Mouse (Mus musculus) lung, embryonic 15.5 days (tissue): Measurements from ENCODE around the gene Ceacam9. TPM values are rescaled to one million over a fixed set of nuclear protein-coding genes. Genes with fewer than 3 reads are reported as not detected.
"Not testable (repeated sequence)": the region's sequence is repeated elsewhere in the genome, so short reads cannot be mapped to it uniquely, and the experiment has no call there.

Experiments used
- ATAC-seq: fragments of 200-750 bp; cut with Nextera tagmentation; 2 replicates; pipeline ENCODE4 v1.8.0; 2017; ENCODE audit warnings: moderate number of reproducible peaks, borderline replicate concordance; ENCODE audit not compliant: low FRiP score, low TSS enrichment; ENCODE audit errors: extremely low read depth
- H3K27ac ChIP-seq: fragments of 300-500 bp; sonication (generic); 2 replicates; pipeline ENCODE4 v1.5.1; 2015; ENCODE audit warnings: moderate library complexity, mild to moderate bottlenecking, inconsistent platforms
- H3K27me3 ChIP-seq: fragments of 300-500 bp; sonication (generic); 2 replicates; pipeline ENCODE4 v1.6.1; 2015; ENCODE audit warnings: inconsistent platforms
- H3K36me3 ChIP-seq: fragments of 300-500 bp; sonication (generic); 2 replicates; pipeline ENCODE4 v1.6.1; 2015; ENCODE audit warnings: inconsistent platforms
- H3K4me1 ChIP-seq: fragments of 300-500 bp; sonication (generic); 2 replicates; pipeline ENCODE4 v1.6.1; 2015; ENCODE audit warnings: inconsistent platforms
- H3K4me2 ChIP-seq: fragments of 300-500 bp; sonication (generic); 2 replicates; pipeline ENCODE4 v1.6.1; 2015; ENCODE audit warnings: inconsistent platforms, mild to moderate bottlenecking, moderate library complexity
- H3K4me3 ChIP-seq: fragments of 300-500 bp; sonication (generic); 2 replicates; pipeline ENCODE4 v1.5.1; 2015; ENCODE audit warnings: mild to moderate bottlenecking, inconsistent platforms
- H3K9ac ChIP-seq: fragments of 300-500 bp; sonication (generic); 2 replicates; pipeline ENCODE4 v1.6.1; 2015; ENCODE audit warnings: inconsistent platforms
- H3K9me3 ChIP-seq: fragments of 300-500 bp; sonication (generic); 2 replicates; pipeline ENCODE4 v1.6.1; 2016; ENCODE audit warnings: inconsistent platforms
- WGBS: fragments of 180-500 bp; shearing (Covaris S2); methylation state at CpG from one replicate; pipeline ENCODE4 v1.1.7; 2015; 5-methylcytosine and 5-hydroxymethylcytosine counted together
- polyA plus RNA-seq: library from polyadenylated mRNA; unstranded; fragments of >200 nt; fragmentation: Nextera tagmentation; extraction: Ambion mirVana; gene quantifications from 2 replicates; pipeline ENCODE4 v1.2.1, GENCODE M21; 2015

Gene Ceacam9
- polyA plus RNA-seq, 1 experiment from 2014 or later = not detected

DNA sequence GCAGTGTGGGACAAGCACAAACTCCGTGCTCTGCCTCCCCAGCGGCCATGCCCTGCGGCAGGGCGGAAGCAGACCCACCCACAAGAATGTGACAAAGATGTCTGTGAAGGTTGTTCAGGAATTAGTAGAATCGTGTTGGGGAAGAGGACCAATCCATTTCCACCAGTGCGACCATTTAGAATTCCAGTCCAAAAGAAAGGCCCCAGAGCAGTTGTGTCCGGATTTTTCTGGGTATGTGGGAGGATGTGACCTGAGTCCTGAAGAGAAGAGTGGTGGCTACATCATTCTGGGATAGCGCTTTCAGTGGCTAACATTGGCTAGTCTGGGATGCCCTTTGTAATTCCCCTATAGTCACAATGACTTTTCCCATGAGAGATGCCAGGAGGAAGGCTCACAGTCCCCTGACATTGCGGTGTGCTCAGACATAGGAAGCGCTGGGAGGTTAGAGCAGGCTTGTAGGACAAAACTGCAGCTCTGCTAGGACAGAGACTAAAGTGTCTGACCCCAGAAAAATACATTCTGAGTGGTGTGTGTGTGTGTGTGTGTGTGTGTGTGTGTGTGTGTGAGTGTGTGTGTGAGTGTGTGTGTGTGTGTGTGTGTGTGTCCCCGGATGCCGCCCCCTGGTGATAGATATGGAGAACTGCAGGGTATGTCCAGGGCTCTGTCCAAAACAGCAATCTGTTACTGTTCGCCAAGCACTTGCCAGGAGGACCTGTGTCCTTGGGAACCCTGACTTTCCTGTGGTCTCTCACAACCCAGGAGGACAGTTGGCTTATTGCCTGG lies 8.9 kb upstream of the Ceacam9 start:
- no peak overlapping the region for H3K4me3 ChIP-seq
- H3K4me2 ChIP-seq = no peak overlapping the region
- WGBS = 71% methylated on average over 13 of the region's 13 CpGs
- no peak overlapping the region for H3K27ac ChIP-seq
- H3K9me3 ChIP-seq = no peaks in the 10 kb centered on the region
- no peaks in the 10 kb centered on the region for H3K36me3 ChIP-seq
- no peak for ATAC-seq
- H3K4me1 ChIP-seq = peaks cover 7% of the 10 kb centered on the region; the same call in 1 of the 2 replicates
- H3K27me3 ChIP-seq = no peaks in the 10 kb centered on the region
- no peak overlapping the region for H3K9ac ChIP-seq

DNA sequence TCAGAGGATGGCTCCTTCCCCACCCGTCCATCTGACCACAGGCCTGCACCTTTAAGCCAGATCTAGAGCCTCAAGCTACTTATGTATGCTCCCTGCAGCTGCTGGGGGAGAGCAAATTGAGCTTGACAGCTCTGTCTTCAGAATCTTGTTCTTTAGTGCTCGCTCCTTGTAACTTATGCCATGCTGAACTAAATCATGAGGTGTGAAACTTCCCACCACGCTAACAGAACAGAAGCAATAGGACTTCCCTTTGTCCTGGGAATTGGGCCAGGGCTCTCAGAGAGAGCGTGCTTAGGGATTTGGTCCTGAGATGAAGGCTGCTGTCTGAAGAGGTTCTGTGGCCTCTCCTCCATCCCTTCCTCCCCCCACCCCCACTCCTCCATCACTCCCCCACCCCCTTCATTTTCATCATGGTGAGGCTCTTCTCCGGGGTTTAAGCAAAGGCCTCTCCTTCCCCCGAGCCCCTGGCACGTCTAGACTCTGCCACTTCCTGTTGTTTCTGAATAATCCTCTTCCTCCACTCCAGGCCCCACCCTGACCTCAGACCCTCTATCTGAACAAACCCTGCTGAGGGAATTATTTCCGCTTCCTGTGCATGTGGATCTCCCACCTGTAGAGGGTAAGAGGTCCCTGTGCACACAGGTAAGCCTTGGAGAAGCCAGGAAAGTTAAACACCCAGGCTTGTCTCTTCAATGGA lies 5.1 kb upstream of the Ceacam9 start:
- not testable (repeated sequence) for H3K27ac ChIP-seq, H3K4me2 ChIP-seq, H3K9ac ChIP-seq, H3K4me3 ChIP-seq, H3K36me3 ChIP-seq, H3K9me3 ChIP-seq, H3K4me1 ChIP-seq, H3K27me3 ChIP-seq, ATAC-seq
- WGBS = 18% methylated on average over 8 of the region's 8 CpGs

DNA sequence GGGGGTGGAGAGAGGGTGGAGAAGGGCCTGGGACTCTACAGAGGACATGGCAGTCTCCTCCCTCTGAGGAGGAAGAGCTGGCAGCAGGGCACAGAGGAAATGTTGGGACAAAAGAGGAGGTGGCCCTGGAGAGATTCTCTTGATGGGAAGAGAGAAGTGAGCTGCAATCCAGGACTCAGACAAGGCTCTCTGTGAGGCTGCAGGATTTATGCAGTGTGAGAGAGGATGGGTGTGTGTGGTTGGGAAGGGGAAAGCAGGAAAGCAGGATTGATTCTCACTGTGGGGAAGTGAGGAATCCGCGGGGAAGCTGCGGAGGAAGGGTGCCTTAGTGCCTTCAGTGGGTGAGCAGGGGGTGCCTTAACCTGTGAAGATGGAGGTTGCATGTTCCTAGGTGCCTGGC lies 761 bp downstream of the Ceacam9 start:
- not testable (repeated sequence) for H3K27me3 ChIP-seq, H3K36me3 ChIP-seq, H3K4me2 ChIP-seq, H3K4me1 ChIP-seq, ATAC-seq, H3K9ac ChIP-seq, H3K9me3 ChIP-seq, H3K4me3 ChIP-seq, H3K27ac ChIP-seq
- WGBS = 36% methylated on average over 3 of the region's 3 CpGs

DNA sequence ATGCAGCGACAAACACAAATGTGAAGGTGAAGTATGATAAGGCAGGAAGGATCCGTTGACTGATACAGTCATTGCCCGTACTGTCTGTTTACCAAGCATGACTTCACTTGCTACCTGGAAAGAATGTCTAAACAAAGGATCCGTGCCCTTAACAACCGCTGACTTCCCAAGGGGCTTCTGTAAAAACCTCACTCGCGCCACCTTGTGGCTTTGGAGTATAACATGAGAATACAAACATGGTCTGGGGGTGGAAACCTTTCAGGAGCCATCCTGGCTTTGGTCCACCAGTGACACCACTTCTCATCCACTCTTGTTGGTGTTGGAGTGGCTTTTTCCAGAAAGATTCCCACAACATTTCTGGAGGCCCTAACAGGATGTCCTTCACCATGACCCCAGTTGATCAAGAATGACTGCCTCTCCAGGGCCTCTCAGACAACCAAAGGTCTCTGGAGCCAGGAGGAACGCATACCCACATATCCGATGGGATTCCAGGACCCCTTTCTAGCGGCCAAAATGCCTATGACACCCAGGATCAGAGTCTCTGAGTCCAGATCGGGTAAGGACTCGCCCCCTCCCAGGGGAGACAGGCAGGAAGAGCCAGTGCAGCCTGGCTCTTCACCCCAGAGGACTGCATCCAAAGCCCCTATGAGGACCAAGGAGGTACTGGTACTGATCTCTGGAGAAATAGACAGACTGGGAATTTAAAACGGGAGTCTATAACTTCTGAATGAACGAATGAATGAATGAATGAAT lies 7.0 kb downstream of the Ceacam9 start:
- H3K9me3 ChIP-seq = no peaks in the 10 kb centered on the region
- no peaks in the 10 kb centered on the region for H3K27me3 ChIP-seq
- no peak overlapping the region for H3K4me2 ChIP-seq
- no peak overlapping the region for H3K9ac ChIP-seq
- H3K36me3 ChIP-seq = no peaks in the 10 kb centered on the region
- no peak for ATAC-seq
- no peak overlapping the region for H3K27ac ChIP-seq
- H3K4me3 ChIP-seq = no peak overlapping the region
- WGBS = 19% methylated on average over 14 of the region's 14 CpGs
- H3K4me1 ChIP-seq = peaks cover 7% of the 10 kb centered on the region; the same call in 1 of the 2 replicates

DNA sequence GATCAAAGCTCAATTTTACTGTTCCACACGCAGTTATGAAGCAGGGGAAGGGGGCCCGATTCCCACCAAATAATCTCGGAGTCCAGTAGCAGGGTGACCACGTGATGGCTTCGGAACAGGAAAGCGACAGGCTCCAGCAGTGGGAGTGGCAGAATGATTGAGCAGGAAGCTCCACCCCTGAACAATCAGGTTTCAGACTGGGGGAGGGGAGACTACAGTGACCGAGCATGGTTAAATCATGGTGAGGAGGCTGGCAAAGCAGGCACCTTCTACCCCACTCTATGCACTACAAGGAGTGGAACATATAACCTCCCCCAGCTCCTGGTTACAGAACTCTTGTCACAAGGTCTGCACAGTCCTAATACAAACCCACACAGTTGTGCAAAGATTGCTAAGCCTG lies 7.8 kb downstream of the Ceacam9 start:
- WGBS = 0% methylated on average over 7 of the region's 7 CpGs
- H3K27ac ChIP-seq, H3K4me1 ChIP-seq, H3K27me3 ChIP-seq, H3K9me3 ChIP-seq, H3K36me3 ChIP-seq, H3K9ac ChIP-seq: not testable (repeated sequence)
- H3K4me2 ChIP-seq = peak overlapping the region; percentile 39
- H3K4me3 ChIP-seq = peak overlapping the region; percentile 4; the same call in 1 of the 2 replicates
- peak; percentile 58 for ATAC-seq

- Histone ChIP-seq H3K27me3 (no peaks in the 10 kb centered on the region), H3K4me1 (peaks cover 7% of the 10 kb centered on the region; the same call in 1 of the 2 replicates), H3K9ac (no peak overlapping the region), H3K9me3 (no peaks in the 10 kb centered on the region), H3K4me3 (no peak overlapping the region), H3K4me2 (no peak overlapping the region), H3K27ac (no peak overlapping the region), H3K36me3 (no peaks in the 10 kb centered on the region)
- ATAC-seq = no peak
- WGBS = 93% methylated on average over 5 of the region's 6 CpGs
These were observed 9.1 kb downstream of the Ceacam9 start for GRCm38 (mm10) chr7:16730791-16731190.

- no peak for ATAC-seq
- no peaks in the 10 kb centered on the region for H3K36me3 ChIP-seq
- 45% methylated on average over 7 of the region's 7 CpGs for WGBS
- no peak overlapping the region for H3K4me3 ChIP-seq
- H3K9me3 ChIP-seq = no peaks in the 10 kb centered on the region
- no peaks in the 10 kb centered on the region for H3K27me3 ChIP-seq
- no peak overlapping the region for H3K9ac ChIP-seq
- H3K4me1 ChIP-seq = peaks cover 7% of the 10 kb centered on the region; the same call in 1 of the 2 replicates
- no peak overlapping the region for H3K27ac ChIP-seq
- no peak overlapping the region for H3K4me2 ChIP-seq
These were observed 10.2 kb downstream of the Ceacam9 start for GRCm38 (mm10) chr7:16731893-16732422.

- Histone ChIP-seq H3K27me3 (no peaks in the 10 kb centered on the region), H3K36me3 (0 out of 2 replicates have a peak, but pooled peaks cover 4% of the 10 kb centered on the region), H3K4me1 (peaks cover 17% of the 10 kb centered on the region), H3K27ac (no peak overlapping the region), H3K9ac (0 out of 2 replicates have a peak overlapping the region, but pooled peaks have one; percentile 10), H3K9me3 (no peaks in the 10 kb centered on the region), H3K4me2 (peak overlapping the region; percentile 87), H3K4me3 (peak overlapping the region; percentile 98)
- 31% methylated on average over 10 of the region's 10 CpGs for WGBS
- ATAC-seq = 0 out of 2 replicates have a peak, but pooled peaks have one; percentile 2
These were observed 15.9 kb downstream of the Ceacam9 start for GRCm38 (mm10) chr7:16737606-16738072.

- peak within 1 kb of the TSS; percentile 98 for H3K4me3 ChIP-seq
- no peaks in the 10 kb centered on the region for H3K9me3 ChIP-seq
- no peaks in the 10 kb centered on the region for H3K27me3 ChIP-seq
- H3K9ac ChIP-seq = peak within 1 kb of the TSS; percentile 94
- H3K4me2 ChIP-seq = peak within 1 kb of the TSS; percentile 87
- H3K4me1 ChIP-seq = peaks cover 17% of the 10 kb centered on the region
- H3K27ac ChIP-seq = peak within 1 kb of the TSS; percentile 46
- peaks cover 8% of the 10 kb centered on the region for H3K36me3 ChIP-seq
- peak; percentile 97 for ATAC-seq
- under 1% methylated on average over 34 of the region's 34 CpGs for WGBS
These were observed 16.5 kb downstream of the Ceacam9 start, which contains the start of gene Ap2s1 for GRCm38 (mm10) chr7:16738073-16738696. Gene Ap2s1, plus strand, starts transcription at chr7:16738410.

- Histone ChIP-seq H3K4me3 (peak overlapping the region; percentile 98), H3K4me2 (peak overlapping the region; percentile 87), H3K9ac (peak overlapping the region; percentile 94), H3K9me3 (no peaks in the 10 kb centered on the region), H3K27me3 (no peaks in the 10 kb centered on the region), H3K36me3 (peaks cover 17% of the 10 kb centered on the region), H3K27ac (no peak overlapping the region), H3K4me1 (peaks cover 17% of the 10 kb centered on the region)
- 41% methylated on average over 10 of the region's 10 CpGs for WGBS
- no peak for ATAC-seq
These were observed 17.4 kb downstream of the Ceacam9 start for GRCm38 (mm10) chr7:16739056-16739604.

DNA sequence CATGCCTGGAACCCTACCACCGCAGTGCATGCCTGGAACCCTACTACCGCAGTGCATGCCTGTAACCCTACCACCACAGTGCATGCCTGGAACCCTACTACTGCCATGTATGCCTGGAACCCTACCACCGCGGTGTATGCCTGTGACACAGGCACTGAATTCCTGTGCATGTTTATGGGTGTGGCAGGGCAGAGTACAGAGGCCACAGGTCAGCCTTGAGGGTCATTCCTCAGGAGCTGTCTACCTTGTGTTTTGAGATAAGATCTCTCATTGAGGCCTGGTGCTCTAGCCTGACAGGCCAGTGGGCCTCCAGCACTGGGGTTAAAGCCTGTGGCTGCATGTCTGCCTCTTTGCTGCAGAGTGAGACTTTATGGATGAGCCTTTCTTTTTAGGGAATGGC lies 23.6 kb downstream of the Ceacam9 start:
- Histone ChIP-seq H3K27me3 (no peaks in the 10 kb centered on the region), H3K9ac (no peak overlapping the region), H3K36me3 (peaks cover 55% of the 10 kb centered on the region), H3K9me3 (no peaks in the 10 kb centered on the region), H3K4me2 (no peak overlapping the region), H3K4me3 (no peak overlapping the region), H3K27ac (no peak overlapping the region), H3K4me1 (no peaks in the 10 kb centered on the region)
- no peak for ATAC-seq
- WGBS = 82% methylated on average over 4 of the region's 4 CpGs
